Mouse (Mus musculus) ES-Bruce4 (cell line): Measurements from ENCODE around the gene Pde9a. TPM values are rescaled to one million over a fixed set of nuclear protein-coding genes. Genes with fewer than 3 reads are reported as not detected.

Experiments
- H3K27ac ChIP-seq: 2 replicates; pipeline ENCODE4 v1.5.1; 2012; ENCODE audit warnings: low read length, inconsistent platforms; ENCODE audit not compliant: insufficient read depth
- H3K27me3 ChIP-seq: 2 replicates; pipeline ENCODE4 v1.6.1; 2012; ENCODE audit warnings: mild to moderate bottlenecking, low read length, inconsistent platforms; ENCODE audit not compliant: control insufficient read depth, poor library complexity, insufficient read depth, severe bottlenecking
- H3K36me3 ChIP-seq: 2 replicates; pipeline ENCODE4 v1.6.1; 2012; ENCODE audit warnings: inconsistent platforms, mild to moderate bottlenecking, low read length, moderate library complexity; ENCODE audit not compliant: control insufficient read depth, poor library complexity, insufficient read depth, severe bottlenecking
- H3K4me1 ChIP-seq: one replicate; pipeline ENCODE4 v1.8.1; 2011; ENCODE audit warnings: low read length; ENCODE audit not compliant: control insufficient read depth, insufficient read depth
- H3K4me3 ChIP-seq: 2 replicates; pipeline ENCODE4 v1.5.1; 2011; ENCODE audit warnings: low read depth, mild to moderate bottlenecking, low read length
- H3K9ac ChIP-seq: 2 replicates; pipeline ENCODE4 v1.6.1; 2012; ENCODE audit warnings: low read depth, mild to moderate bottlenecking, inconsistent platforms; ENCODE audit not compliant: poor library complexity, severe bottlenecking
- H3K9me3 ChIP-seq: replicated peaks from 2 replicates; pipeline ENCODE4 v1.6.1; 2012; ENCODE audit warnings: mild to moderate bottlenecking, low read length, inconsistent platforms; ENCODE audit not compliant: control insufficient read depth, poor library complexity, insufficient read depth, severe bottlenecking
- CTCF ChIP-seq: IDR thresholded peaks from one replicate; pipeline ENCODE4 v1.8.1; 2011; ENCODE audit warnings: low read depth, low read length
- EP300 ChIP-seq: IDR thresholded peaks from 2 replicates; pipeline ENCODE4 v1.6.1; 2011; ENCODE audit warnings: low read depth, low read length; ENCODE audit not compliant: insufficient read depth
- POLR2A ChIP-seq: IDR thresholded peaks from one replicate; pipeline ENCODE4 v1.8.1; 2011; ENCODE audit warnings: low read length; ENCODE audit not compliant: insufficient read depth
- polyA plus RNA-seq: library from polyadenylated mRNA; stranded (reverse); fragments of >200 nt; gene quantifications from 2 replicates; pipeline ENCODE4 v1.2.4, GENCODE M21; 2011; ENCODE audit warnings: low read depth; ENCODE audit not compliant: missing spikeins, insufficient read depth, insufficient read length

Gene Pde9a
- polyA plus RNA-seq, 1 experiment = 11.0 TPM

- no peaks in the 10 kb centered on the region for H3K27me3 ChIP-seq
- no peaks in the 10 kb centered on the region for H3K4me1 ChIP-seq
- H3K4me3 ChIP-seq = no peak overlapping the region
- H3K9ac ChIP-seq = no peak overlapping the region
- TF ChIP-seq EP300 = no peak
- no peak for TF ChIP-seq POLR2A
- no peak for TF ChIP-seq CTCF
- no peaks in the 10 kb centered on the region for H3K36me3 ChIP-seq
- H3K9me3 ChIP-seq = no peaks in the 10 kb centered on the region
- H3K27ac ChIP-seq = no peak overlapping the region
Observed at GRCm38 (mm10) chr17:31447766-31448165, 61.8 kb downstream of the Pde9a start.

GRCm38 (mm10) chr17:31448519-31448918, 62.5 kb downstream of the Pde9a start:
- Histone ChIP-seq H3K27ac (no peak overlapping the region), H3K4me1 (no peaks in the 10 kb centered on the region)

GRCm38 (mm10) chr17:31450206-31450605, 64.2 kb downstream of the Pde9a start:
- Histone ChIP-seq H3K4me1 (no peaks in the 10 kb centered on the region), H3K36me3 (no peaks in the 10 kb centered on the region), H3K4me3 (no peak overlapping the region), H3K9ac (no peak overlapping the region), H3K9me3 (no peaks in the 10 kb centered on the region), H3K27ac (no peak overlapping the region), H3K27me3 (no peaks in the 10 kb centered on the region)
- TF ChIP-seq CTCF (no peak), EP300 (no peak), POLR2A (no peak)

More at GRCm38 (mm10) chr17:31448519-31448918, 62.5 kb downstream of the Pde9a start:
- Histone ChIP-seq H3K36me3 (no peaks in the 10 kb centered on the region), H3K4me3 (no peak overlapping the region), H3K9ac (no peak overlapping the region), H3K9me3 (no peaks in the 10 kb centered on the region), H3K27me3 (no peaks in the 10 kb centered on the region)
- TF ChIP-seq POLR2A (no peak), CTCF (no peak), EP300 (no peak)

- H3K36me3 ChIP-seq = no peaks in the 10 kb centered on the region
- H3K4me3 ChIP-seq = no peak overlapping the region
- H3K4me1 ChIP-seq = no peaks in the 10 kb centered on the region
- H3K27ac ChIP-seq = no peak overlapping the region
- no peak overlapping the region for H3K9ac ChIP-seq
- H3K9me3 ChIP-seq = no peaks in the 10 kb centered on the region
- TF ChIP-seq CTCF (no peak), POLR2A (no peak), EP300 (no peak)
- H3K27me3 ChIP-seq = no peaks in the 10 kb centered on the region
Observed at GRCm38 (mm10) chr17:31451179-31451708, 65.2 kb downstream of the Pde9a start.

GRCm38 (mm10) chr17:31452816-31453215, 66.8 kb downstream of the Pde9a start:
- TF ChIP-seq EP300 = no peak
- no peak for TF ChIP-seq CTCF
- TF ChIP-seq POLR2A = no peak
- Histone ChIP-seq H3K4me3 (no peak overlapping the region), H3K27me3 (no peaks in the 10 kb centered on the region), H3K9me3 (no peaks in the 10 kb centered on the region), H3K36me3 (no peaks in the 10 kb centered on the region), H3K27ac (no peak overlapping the region), H3K9ac (no peak overlapping the region), H3K4me1 (no peaks in the 10 kb centered on the region)

GRCm38 (mm10) chr17:31453476-31453875, 67.5 kb downstream of the Pde9a start:
- Histone ChIP-seq H3K27ac (no peak overlapping the region), H3K9ac (no peak overlapping the region), H3K4me1 (no peaks in the 10 kb centered on the region), H3K9me3 (no peaks in the 10 kb centered on the region), H3K27me3 (no peaks in the 10 kb centered on the region), H3K4me3 (no peak overlapping the region), H3K36me3 (no peaks in the 10 kb centered on the region)
- TF ChIP-seq CTCF (no peak), POLR2A (no peak), EP300 (no peak)
